Mouse (Mus musculus) E14TG2a.4 (cell line): Measurements from ENCODE around the gene Thumpd2.

Source experiments
- H3K27me3 ChIP-seq: 2 replicates; pipeline ENCODE4 v1.6.1; 2014; ENCODE audit warnings: low read length, control low read depth; ENCODE audit not compliant: insufficient read depth
- H3K36me3 ChIP-seq: 2 replicates; pipeline ENCODE4 v1.6.1; 2014; ENCODE audit warnings: low read length, control low read depth; ENCODE audit not compliant: insufficient read depth
- H3K4me1 ChIP-seq: replicated peaks from 2 replicates; pipeline ENCODE4 v1.6.1; 2014; ENCODE audit warnings: low read depth, low read length, control low read depth
- H3K4me3 ChIP-seq: replicated peaks from 2 replicates; pipeline ENCODE4 v1.5.1; 2014; ENCODE audit warnings: mild to moderate bottlenecking, low read length
- H3K9me3 ChIP-seq: 2 replicates; pipeline ENCODE4 v1.6.1; 2014; ENCODE audit warnings: low read length, control low read depth
- CTCF ChIP-seq: conservative IDR thresholded peaks from 2 replicates; pipeline ENCODE4 v1.5.1; 2014; ENCODE audit warnings: low read length
- NANOG ChIP-seq: IDR thresholded peaks from 2 replicates; pipeline ENCODE4 v1.6.1; 2014; ENCODE audit warnings: borderline replicate concordance, low read length, mixed read lengths
- POU5F1 ChIP-seq: IDR thresholded peaks from 2 replicates; pipeline ENCODE4 v1.6.1; 2014; ENCODE audit warnings: low read length, borderline replicate concordance

Gene Thumpd2

DNA sequence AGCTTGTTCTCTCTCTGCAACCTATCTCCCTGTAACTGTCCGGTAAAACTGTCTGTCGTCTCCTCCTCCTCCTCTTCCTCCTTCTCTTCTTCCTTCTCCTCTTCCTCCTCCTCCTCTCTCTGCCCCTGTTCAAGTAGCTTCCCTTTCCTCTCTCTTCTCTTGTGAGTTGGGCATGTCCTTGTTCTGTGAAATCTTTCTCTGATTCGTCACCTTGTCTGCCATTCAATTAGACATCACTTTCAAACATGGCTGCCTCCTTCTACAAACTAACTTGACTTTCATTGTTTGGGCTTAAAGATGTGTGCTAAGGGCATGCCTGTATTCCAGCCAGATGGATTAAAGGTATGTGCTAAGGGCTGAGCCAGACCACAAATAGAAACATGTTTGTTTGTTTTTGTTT is 1.5 kb downstream of the Thumpd2 start:
- Histone ChIP-seq H3K9me3 (peaks cover 33% of the 10 kb centered on the region), H3K4me1 (peaks cover 4% of the 10 kb centered on the region; the same call in 1 of the 2 replicates), H3K27me3 (no peaks in the 10 kb centered on the region), H3K4me3 (no peak overlapping the region), H3K36me3 (peaks cover 49% of the 10 kb centered on the region)
- no peak for TF ChIP-seq NANOG
- TF ChIP-seq CTCF, result no peak
- no peak for TF ChIP-seq POU5F1

DNA sequence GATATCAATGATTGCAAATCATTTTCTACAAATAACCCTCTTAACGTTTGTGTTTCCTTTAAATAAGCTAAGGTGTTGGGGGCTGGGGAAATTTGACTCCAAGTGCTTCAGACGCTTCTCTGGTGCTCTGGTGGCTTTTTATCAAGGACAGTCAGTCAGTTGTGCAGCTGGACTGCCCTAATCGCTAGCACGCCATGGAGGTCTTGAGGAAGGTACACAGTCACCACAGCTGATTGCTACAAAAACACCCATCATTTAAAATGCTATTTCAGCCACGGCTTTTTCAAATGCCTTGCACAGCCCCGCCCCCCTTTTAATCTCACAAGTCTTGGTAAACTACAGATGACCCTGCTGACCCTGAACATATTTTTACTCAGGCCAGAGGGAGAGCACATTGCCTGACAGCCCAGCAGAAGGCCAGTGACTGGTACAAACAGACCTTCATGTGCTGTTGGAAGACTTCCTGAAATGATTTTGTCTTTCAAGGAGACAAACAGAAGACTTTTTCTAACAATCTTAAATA is 2.5 kb downstream of the Thumpd2 start:
- Histone ChIP-seq H3K27me3 (no peaks in the 10 kb centered on the region), H3K36me3 (peaks cover 56% of the 10 kb centered on the region), H3K9me3 (peaks cover 37% of the 10 kb centered on the region), H3K4me3 (no peak overlapping the region), H3K4me1 (peaks cover 4% of the 10 kb centered on the region; the same call in 1 of the 2 replicates)
- no peak for TF ChIP-seq POU5F1
- TF ChIP-seq CTCF, result no peak
- no peak for TF ChIP-seq NANOG

DNA sequence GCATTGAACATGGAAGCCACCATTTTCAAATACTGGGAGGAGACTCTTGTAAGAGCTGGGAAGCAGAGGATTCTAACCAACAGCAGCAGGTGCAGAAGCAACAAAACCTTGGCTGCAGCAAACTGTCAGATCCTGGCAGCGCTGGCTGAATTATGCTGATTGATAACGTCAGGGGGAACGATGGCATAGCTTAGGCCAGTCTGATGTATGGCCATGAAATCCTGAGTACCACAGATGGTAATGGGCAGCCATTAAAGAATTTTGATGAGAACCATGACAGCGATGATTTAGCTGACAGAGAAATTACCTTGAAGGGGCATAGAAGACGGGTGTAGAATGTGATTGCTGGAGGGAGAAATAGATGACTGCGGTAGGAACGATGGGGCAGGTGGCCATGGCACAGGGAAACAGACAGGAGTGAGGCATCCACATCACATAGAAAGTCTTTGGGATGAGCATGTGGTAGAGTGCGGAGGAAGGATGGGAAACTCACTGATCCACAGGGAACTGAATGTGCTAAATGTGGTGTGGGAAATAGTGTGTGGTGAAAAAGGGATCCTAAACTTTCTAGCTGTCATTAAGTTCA is 8.0 kb downstream of the Thumpd2 start:
- no peaks in the 10 kb centered on the region for H3K27me3 ChIP-seq
- peaks cover 72% of the 10 kb centered on the region for H3K36me3 ChIP-seq
- H3K4me1 ChIP-seq, result no peaks in the 10 kb centered on the region
- TF ChIP-seq NANOG (no peak), CTCF (no peak), POU5F1 (no peak)
- no peak overlapping the region for H3K4me3 ChIP-seq
- H3K9me3 ChIP-seq, result peaks cover 20% of the 10 kb centered on the region

DNA sequence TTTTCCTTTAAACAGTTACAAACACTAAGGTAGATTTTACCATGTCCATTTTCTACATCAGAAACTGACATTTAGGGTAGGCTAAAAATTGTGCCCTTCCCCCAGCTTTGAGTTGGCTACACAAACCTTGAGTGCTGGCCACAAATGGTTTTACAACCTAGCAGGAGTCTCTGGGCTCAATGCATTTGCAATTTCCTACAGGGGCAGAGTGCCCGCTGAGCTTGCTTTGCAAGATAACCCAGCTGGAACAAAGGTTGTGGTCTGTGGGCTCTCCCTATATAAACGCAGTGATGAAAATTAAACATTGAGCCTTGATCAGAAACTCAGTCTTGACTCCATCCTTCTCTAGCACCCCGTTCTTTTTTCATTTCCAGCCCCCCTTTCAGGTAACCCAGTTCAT is 8.8 kb downstream of the Thumpd2 start:
- Histone ChIP-seq H3K36me3 (peaks cover 72% of the 10 kb centered on the region), H3K27me3 (no peaks in the 10 kb centered on the region), H3K4me1 (no peaks in the 10 kb centered on the region), H3K9me3 (peaks cover 12% of the 10 kb centered on the region), H3K4me3 (no peak overlapping the region)
- TF ChIP-seq CTCF (no peak), POU5F1 (no peak), NANOG (no peak)

DNA sequence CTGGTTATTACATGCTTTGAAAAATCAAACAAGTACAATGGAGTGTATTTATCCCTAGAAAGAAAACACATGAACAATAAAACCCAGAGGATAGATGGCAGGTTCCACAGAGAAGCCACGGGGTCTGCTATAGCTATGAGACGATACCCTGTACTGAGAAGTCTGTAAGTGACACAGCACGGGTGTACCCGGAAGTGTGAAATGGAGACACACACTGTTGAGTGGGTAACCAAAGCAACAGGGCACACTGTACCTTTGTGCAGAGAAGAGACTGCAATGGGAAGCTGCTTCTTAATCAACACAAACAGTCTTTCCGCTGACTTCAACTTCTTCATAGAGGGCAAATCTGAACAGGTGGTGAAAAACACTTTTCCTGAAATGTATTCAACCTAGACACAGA is 9.4 kb downstream of the Thumpd2 start:
- Histone ChIP-seq H3K9me3 (peaks cover 7% of the 10 kb centered on the region), H3K36me3 (peaks cover 73% of the 10 kb centered on the region), H3K27me3 (no peaks in the 10 kb centered on the region), H3K4me3 (no peak overlapping the region), H3K4me1 (no peaks in the 10 kb centered on the region)
- TF ChIP-seq NANOG, result no peak
- TF ChIP-seq CTCF, result no peak
- no peak for TF ChIP-seq POU5F1

DNA sequence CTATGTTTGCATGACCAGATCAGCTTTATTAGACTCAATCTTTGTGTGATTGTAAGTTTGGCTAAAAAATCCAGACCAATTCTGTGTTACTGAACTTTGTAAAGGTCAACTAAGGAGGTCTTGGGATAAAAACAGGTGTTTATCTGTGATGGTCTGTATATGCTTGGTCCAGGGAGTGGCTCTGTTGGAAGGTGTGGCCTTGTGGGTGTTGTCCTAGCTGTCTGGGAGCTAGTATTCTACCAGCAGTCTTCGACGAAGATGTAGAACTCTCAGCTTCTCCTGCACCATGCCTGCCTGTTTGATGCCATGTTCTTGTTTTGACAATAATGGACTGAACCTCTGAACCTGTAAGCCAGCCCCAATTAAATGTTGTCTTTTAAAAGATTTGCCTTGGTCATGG is 11.6 kb downstream of the Thumpd2 start:
- Histone ChIP-seq H3K9me3 (peaks cover 5% of the 10 kb centered on the region; the same call in 1 of the 2 replicates), H3K4me3 (no peak overlapping the region), H3K27me3 (no peaks in the 10 kb centered on the region), H3K36me3 (peaks cover 68% of the 10 kb centered on the region), H3K4me1 (no peaks in the 10 kb centered on the region)
- no peak for TF ChIP-seq CTCF
- TF ChIP-seq NANOG, result no peak
- TF ChIP-seq POU5F1, result no peak

DNA sequence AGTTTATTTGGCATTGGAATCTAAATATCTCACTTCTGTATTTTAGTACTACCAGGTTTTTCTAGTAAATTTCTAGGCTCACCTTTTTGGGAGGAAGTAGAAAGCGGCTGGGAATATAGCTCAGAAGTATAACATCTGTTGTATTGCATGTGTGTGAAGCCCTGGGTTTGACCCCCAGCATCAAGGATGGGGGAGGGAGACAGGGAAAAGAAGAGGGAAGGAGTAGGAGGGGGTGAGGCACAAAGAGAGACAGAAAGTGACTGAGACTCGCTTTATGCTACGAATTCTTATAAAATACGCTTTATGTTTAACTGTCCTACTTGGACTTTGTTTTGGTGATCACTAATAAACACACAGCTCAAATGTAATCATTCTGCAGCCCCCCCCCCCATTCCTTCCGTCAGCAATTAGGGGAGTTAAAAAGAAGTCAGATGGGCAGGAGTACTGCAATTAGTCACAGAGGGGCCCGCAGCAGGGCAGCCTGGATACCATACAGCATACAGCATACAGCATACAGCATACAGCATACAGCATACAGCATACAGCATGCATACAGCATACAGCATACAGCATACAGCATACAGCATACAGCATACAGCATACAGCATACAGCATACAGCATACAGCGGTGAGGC is 16.8 kb downstream of the Thumpd2 start:
- Histone ChIP-seq H3K36me3 (peaks cover 69% of the 10 kb centered on the region), H3K4me3 (no peak overlapping the region), H3K27me3 (no peaks in the 10 kb centered on the region), H3K9me3 (no peaks in the 10 kb centered on the region), H3K4me1 (no peaks in the 10 kb centered on the region)
- no peak for TF ChIP-seq POU5F1
- TF ChIP-seq NANOG, result no peak
- no peak for TF ChIP-seq CTCF

DNA sequence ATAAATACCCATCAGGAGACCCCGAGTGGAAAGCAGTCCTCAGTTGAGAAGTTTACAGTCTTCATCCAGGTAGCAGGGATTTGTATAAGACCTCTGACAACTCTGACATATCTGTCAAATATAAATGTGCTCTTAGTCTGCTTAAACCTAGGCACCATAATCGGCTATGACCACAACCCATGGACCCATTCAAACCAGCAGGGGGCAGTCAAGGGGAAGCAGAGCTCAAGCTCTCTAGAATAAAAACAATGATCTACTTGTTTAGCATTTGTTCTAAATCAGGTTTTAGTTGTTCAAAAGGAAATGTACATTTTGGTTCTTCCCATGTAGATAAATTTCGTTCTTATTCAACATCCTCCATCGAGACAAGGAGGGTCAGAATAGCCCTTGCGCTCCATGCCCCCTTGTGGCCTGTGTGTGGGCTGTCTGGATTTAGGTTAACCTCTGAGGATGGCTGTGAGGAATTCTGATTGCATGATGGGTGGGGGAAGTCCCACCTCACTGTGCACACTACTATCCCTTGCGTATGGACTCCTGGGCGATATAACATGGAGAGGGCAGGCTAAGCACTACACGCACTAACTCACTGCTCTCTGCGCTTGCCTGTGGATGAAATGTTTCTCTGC is 19.2 kb downstream of the Thumpd2 start:
- Histone ChIP-seq H3K9me3 (no peaks in the 10 kb centered on the region), H3K27me3 (no peaks in the 10 kb centered on the region), H3K4me3 (no peak overlapping the region), H3K36me3 (peaks cover 69% of the 10 kb centered on the region), H3K4me1 (no peaks in the 10 kb centered on the region)
- TF ChIP-seq NANOG (no peak), CTCF (peak; percentile 62)
